Mouse (Mus musculus) hindbrain, embryonic 13.5 days (tissue): ENCODE measurements around the gene Mdfi. TPM values are rescaled to one million over a fixed set of nuclear protein-coding genes. Genes with fewer than 3 reads are reported as not detected.
A peak's percentile ranks its signal among the peaks of the same experiment; 100 is the strongest.
"Not testable (repeated sequence)": the region's sequence is repeated elsewhere in the genome, so short reads cannot be mapped to it uniquely, and the experiment has no call there.

Experiments
- ATAC-seq: fragments of 200-750 bp; cut with Nextera tagmentation; 2 replicates; pipeline ENCODE4 v1.8.0; 2017; ENCODE audit warnings: moderate TSS enrichment; ENCODE audit not compliant: low FRiP score
- H3K27ac ChIP-seq: fragments of 300-500 bp; sonication (generic); 2 replicates; pipeline ENCODE4 v1.5.1; 2015; ENCODE audit warnings: inconsistent platforms, mild to moderate bottlenecking, moderate library complexity
- H3K27me3 ChIP-seq: fragments of 300-500 bp; sonication (generic); 2 replicates; pipeline ENCODE4 v1.6.1; 2015; ENCODE audit warnings: mild to moderate bottlenecking, inconsistent platforms
- H3K36me3 ChIP-seq: fragments of 300-500 bp; sonication (generic); 2 replicates; pipeline ENCODE4 v1.6.1; 2015; ENCODE audit warnings: mild to moderate bottlenecking, inconsistent platforms
- H3K4me1 ChIP-seq: fragments of 300-500 bp; sonication (generic); replicated peaks from 2 replicates; pipeline ENCODE4 v1.6.1; 2015; ENCODE audit warnings: inconsistent platforms
- H3K4me2 ChIP-seq: fragments of 300-500 bp; sonication (generic); 2 replicates; pipeline ENCODE4 v1.6.1; 2015; ENCODE audit warnings: inconsistent platforms, mild to moderate bottlenecking, moderate library complexity
- H3K4me3 ChIP-seq: fragments of 300-500 bp; sonication (generic); 2 replicates; pipeline ENCODE4 v1.5.1; 2015; ENCODE audit warnings: mild to moderate bottlenecking, inconsistent platforms
- H3K9ac ChIP-seq: fragments of 300-500 bp; sonication (generic); 2 replicates; pipeline ENCODE4 v1.6.1; 2015; ENCODE audit warnings: mild to moderate bottlenecking, inconsistent platforms
- H3K9me3 ChIP-seq: fragments of 300-500 bp; sonication (generic); 2 replicates; pipeline ENCODE4 v1.6.1; 2016; ENCODE audit warnings: inconsistent platforms
- WGBS: fragments of 180-500 bp; shearing (Covaris S2); methylation state at CpG from one replicate; pipeline ENCODE4 v1.1.7; 2015; 5-methylcytosine and 5-hydroxymethylcytosine counted together
- polyA plus RNA-seq: library from polyadenylated mRNA; unstranded; fragments of >200 nt; fragmentation: Nextera tagmentation; extraction: Ambion mirVana; gene quantifications from 2 replicates; pipeline ENCODE4 v1.2.1, GENCODE M21; 2015

Mdfi gene
- polyA plus RNA-seq, 1 experiment from 2014 or later: 3.7 TPM

GRCm38 (mm10) chr17:47864496-47864895, 30.0 kb upstream of the Mdfi start:
- no peak overlapping the region for H3K27ac ChIP-seq
- H3K4me2 ChIP-seq: peak overlapping the region; percentile 32
- H3K4me3 ChIP-seq: peak overlapping the region; percentile 8; the same call in 1 of the 2 replicates
- ATAC-seq: peak; percentile 65
- peaks cover 6% of the 10 kb centered on the region; the same call in 1 of the 2 replicates for H3K4me1 ChIP-seq
- WGBS: 3% methylated on average over 17 of the region's 17 CpGs
- no peaks in the 10 kb centered on the region for H3K9me3 ChIP-seq
- peaks cover 30% of the 10 kb centered on the region; the same call in 1 of the 2 replicates for H3K27me3 ChIP-seq
- peaks cover 17% of the 10 kb centered on the region for H3K36me3 ChIP-seq
- no peak overlapping the region for H3K9ac ChIP-seq

GRCm38 (mm10) chr17:47863437-47863836, 28.9 kb upstream of the Mdfi start:
- H3K9me3 ChIP-seq: no peaks in the 10 kb centered on the region
- peaks cover 22% of the 10 kb centered on the region; the same call in 1 of the 2 replicates for H3K27me3 ChIP-seq
- H3K4me3 ChIP-seq: no peak overlapping the region
- no peak overlapping the region for H3K4me2 ChIP-seq
- peaks cover 6% of the 10 kb centered on the region; the same call in 1 of the 2 replicates for H3K4me1 ChIP-seq
- ATAC-seq: no peak
- H3K36me3 ChIP-seq: peaks cover 9% of the 10 kb centered on the region
- WGBS: 28% methylated on average over 11 of the region's 11 CpGs
- H3K27ac ChIP-seq: no peak overlapping the region
- no peak overlapping the region for H3K9ac ChIP-seq

GRCm38 (mm10) chr17:47863023-47863422, 28.5 kb upstream of the Mdfi start:
- no peaks in the 10 kb centered on the region for H3K9me3 ChIP-seq
- WGBS: 62% methylated on average over 4 of the region's 4 CpGs
- no peak overlapping the region for H3K4me2 ChIP-seq
- ATAC-seq: no peak
- peaks cover 17% of the 10 kb centered on the region; the same call in 1 of the 2 replicates for H3K27me3 ChIP-seq
- peaks cover 5% of the 10 kb centered on the region; the same call in 1 of the 2 replicates for H3K36me3 ChIP-seq
- H3K4me1 ChIP-seq: peaks cover 6% of the 10 kb centered on the region; the same call in 1 of the 2 replicates
- no peak overlapping the region for H3K9ac ChIP-seq
- no peak overlapping the region for H3K4me3 ChIP-seq
- H3K27ac ChIP-seq: no peak overlapping the region

DNA sequence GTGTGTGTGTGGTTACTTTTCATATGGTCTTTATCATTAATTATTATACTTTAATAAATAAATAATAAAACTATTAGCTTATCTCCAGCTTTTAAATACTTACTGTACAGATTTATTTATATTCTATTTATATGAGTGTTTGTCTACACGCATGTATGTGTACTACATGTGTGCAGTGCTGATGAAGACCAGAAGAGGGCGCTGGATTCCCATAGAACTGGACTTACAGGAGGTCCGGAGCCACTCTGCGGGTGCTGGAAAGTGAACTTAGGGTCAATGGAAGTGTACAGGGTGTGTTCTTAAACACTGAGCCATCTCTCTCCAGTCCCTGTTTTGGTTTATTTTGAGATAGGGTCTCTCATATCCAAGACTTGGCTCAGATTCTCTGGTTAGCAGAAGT, 21.1 kb upstream of the Mdfi start:
- Histone ChIP-seq H3K36me3 (no peaks in the 10 kb centered on the region), H3K4me2 (no peak overlapping the region)
- ATAC-seq: no peak

GRCm38 (mm10) chr17:47854908-47855307, 20.4 kb upstream of the Mdfi start:
- Histone ChIP-seq H3K9ac (no peak overlapping the region), H3K9me3 (no peaks in the 10 kb centered on the region), H3K27me3 (peaks cover 18% of the 10 kb centered on the region), H3K4me3 (no peak overlapping the region), H3K4me2 (no peak overlapping the region), H3K36me3 (no peaks in the 10 kb centered on the region), H3K27ac (no peak overlapping the region), H3K4me1 (peaks cover 8% of the 10 kb centered on the region)
- ATAC-seq: no peak
- WGBS: 67% methylated on average over 8 of the region's 8 CpGs

More for the DNA sequence above, 21.1 kb upstream of the Mdfi start:
- Histone ChIP-seq H3K4me1 (peaks cover 8% of the 10 kb centered on the region; the same call in 1 of the 2 replicates), H3K4me3 (no peak overlapping the region), H3K9me3 (no peaks in the 10 kb centered on the region), H3K9ac (no peak overlapping the region), H3K27me3 (peaks cover 18% of the 10 kb centered on the region), H3K27ac (no peak overlapping the region)
- WGBS: 76% methylated on average over 4 of the region's 4 CpGs

DNA sequence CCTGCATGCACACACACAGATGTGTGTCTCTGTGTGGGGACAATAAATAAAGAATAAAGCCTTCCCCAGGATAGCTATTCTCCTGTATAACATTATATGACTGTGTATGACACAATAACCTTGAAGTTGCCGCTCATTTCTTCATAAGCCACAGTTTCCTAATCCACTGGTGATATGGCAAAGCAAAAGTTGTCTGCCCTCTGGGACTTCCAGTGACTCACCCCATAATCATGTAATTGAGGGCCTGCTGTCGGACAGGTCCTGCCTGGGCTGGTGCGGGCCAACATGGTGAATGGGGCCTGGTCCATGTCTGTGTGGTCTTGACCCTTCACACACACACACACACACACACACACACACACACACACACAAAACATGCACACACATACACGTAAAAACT, 19.3 kb upstream of the Mdfi start:
- H3K9ac ChIP-seq: no peak overlapping the region
- no peaks in the 10 kb centered on the region for H3K9me3 ChIP-seq
- H3K4me3 ChIP-seq: no peak overlapping the region
- no peak overlapping the region for H3K27ac ChIP-seq
- no peaks in the 10 kb centered on the region for H3K36me3 ChIP-seq
- no peak overlapping the region for H3K4me2 ChIP-seq
- WGBS: 92% methylated on average over 4 of the region's 4 CpGs
- peaks cover 8% of the 10 kb centered on the region for H3K4me1 ChIP-seq
- ATAC-seq: no peak
- H3K27me3 ChIP-seq: peaks cover 20% of the 10 kb centered on the region

GRCm38 (mm10) chr17:47853336-47853735, 18.8 kb upstream of the Mdfi start:
- Histone ChIP-seq H3K4me1 (peaks cover 8% of the 10 kb centered on the region), H3K4me2 (no peak overlapping the region), H3K36me3 (no peaks in the 10 kb centered on the region), H3K27me3 (peaks cover 20% of the 10 kb centered on the region), H3K27ac (no peak overlapping the region), H3K9ac (no peak overlapping the region), H3K4me3 (no peak overlapping the region), H3K9me3 (no peaks in the 10 kb centered on the region)
- WGBS: 86% methylated on average over 3 of the region's 4 CpGs
- ATAC-seq: no peak

DNA sequence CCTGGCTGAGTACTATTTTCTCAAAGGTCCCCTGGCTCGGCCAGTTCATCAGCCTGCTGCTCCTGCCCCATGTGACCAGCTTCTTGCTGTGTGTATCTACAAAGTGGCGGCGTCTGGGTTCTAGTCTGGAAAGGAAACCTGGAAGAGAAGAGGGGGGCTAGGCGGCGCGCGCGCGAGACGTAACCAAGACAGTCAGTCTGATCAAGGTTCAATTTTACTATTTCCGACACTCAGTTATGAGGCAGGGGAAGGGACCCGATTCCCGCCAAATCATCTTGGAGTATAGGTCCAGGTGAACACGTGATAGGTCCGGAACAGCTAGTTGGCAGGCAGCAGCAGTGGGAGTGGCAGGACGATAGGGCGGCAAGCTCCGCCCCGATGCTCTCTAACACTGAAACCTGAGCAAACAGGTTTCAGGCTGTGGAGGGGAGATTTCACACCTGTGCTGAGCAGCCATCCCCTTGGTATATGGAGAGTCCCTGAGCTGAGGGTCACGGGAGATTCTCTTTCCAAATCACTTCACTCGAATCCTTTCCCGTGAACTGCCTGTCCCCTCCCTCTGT, 17.4 kb upstream of the Mdfi start:
- Histone ChIP-seq H3K4me2 (peak overlapping the region; percentile 46), H3K4me3 (peak overlapping the region; percentile 15), H3K27me3 (peaks cover 20% of the 10 kb centered on the region)
- not testable (repeated sequence) for H3K9ac ChIP-seq, H3K9me3 ChIP-seq, H3K4me1 ChIP-seq, H3K27ac ChIP-seq, H3K36me3 ChIP-seq
- peak; percentile 43; the same call in 1 of the 2 replicates for ATAC-seq
- whole genome bisulfite sequencing: 17% methylated on average over 22 of the region's 22 CpGs

GRCm38 (mm10) chr17:47850639-47851314, 16.3 kb upstream of the Mdfi start:
- Histone ChIP-seq H3K4me1 (peaks cover 8% of the 10 kb centered on the region), H3K27me3 (peaks cover 20% of the 10 kb centered on the region), H3K9ac (no peak overlapping the region), H3K4me3 (no peak overlapping the region), H3K9me3 (no peaks in the 10 kb centered on the region), H3K36me3 (no peaks in the 10 kb centered on the region), H3K27ac (no peak overlapping the region), H3K4me2 (no peak overlapping the region)
- ATAC-seq: no peak
- 87% methylated on average over 7 of the region's 7 CpGs for WGBS

DNA sequence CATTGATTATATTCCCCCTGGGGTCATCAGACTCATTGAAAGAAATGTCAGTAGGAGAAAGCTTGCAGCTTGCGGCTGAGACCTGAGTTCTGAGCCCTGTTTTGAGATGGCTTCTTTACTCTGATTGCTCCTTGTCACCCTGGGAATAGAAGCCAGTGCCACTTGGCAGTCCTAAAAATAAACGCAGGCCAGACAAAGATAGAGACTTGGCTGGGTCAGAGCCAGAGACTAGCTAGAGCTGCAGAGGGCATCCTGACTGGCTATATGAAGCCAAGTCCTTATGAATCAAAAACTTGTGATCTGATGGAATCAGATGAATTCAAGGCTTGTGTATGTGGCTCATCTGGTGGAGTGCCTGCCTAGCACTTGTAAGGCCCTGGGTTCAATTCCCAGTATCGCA, 15.5 kb upstream of the Mdfi start:
- Histone ChIP-seq H3K27me3 (peaks cover 20% of the 10 kb centered on the region), H3K4me2 (no peak overlapping the region), H3K27ac (no peak overlapping the region), H3K9ac (no peak overlapping the region), H3K4me3 (no peak overlapping the region), H3K4me1 (peaks cover 8% of the 10 kb centered on the region), H3K36me3 (no peaks in the 10 kb centered on the region), H3K9me3 (no peaks in the 10 kb centered on the region)
- ATAC-seq: no peak
- 70% methylated on average over 3 of the region's 3 CpGs for WGBS

DNA sequence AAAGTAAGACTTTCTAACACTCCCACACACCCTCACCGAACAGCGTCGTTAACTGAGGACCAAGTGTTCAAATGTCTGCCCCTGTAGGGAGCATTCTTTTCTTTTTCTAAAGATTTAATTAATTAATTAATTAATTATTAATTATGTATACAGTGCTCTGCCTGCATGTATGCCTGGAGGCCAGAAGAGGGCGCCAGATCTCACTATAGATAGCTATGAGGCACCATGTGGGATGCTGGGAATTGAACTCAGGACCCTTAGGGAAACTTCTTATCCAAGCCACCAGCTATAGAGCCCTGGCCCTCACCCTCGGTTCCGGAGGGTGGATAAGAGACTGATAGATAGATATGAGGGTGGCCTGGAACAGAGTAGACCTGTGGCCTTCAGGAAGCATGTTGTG, 13.5 kb upstream of the Mdfi start:
- H3K4me2 ChIP-seq: no peak overlapping the region
- ATAC-seq: no peak
- peaks cover 8% of the 10 kb centered on the region for H3K4me1 ChIP-seq
- H3K4me3 ChIP-seq: no peak overlapping the region
- no peaks in the 10 kb centered on the region; the same call in 1 of the 2 replicates for H3K9me3 ChIP-seq
- H3K9ac ChIP-seq: no peak overlapping the region
- H3K36me3 ChIP-seq: no peaks in the 10 kb centered on the region
- H3K27me3 ChIP-seq: peaks cover 20% of the 10 kb centered on the region
- H3K27ac ChIP-seq: no peak overlapping the region
- 87% methylated on average over 6 of the region's 6 CpGs for WGBS

DNA sequence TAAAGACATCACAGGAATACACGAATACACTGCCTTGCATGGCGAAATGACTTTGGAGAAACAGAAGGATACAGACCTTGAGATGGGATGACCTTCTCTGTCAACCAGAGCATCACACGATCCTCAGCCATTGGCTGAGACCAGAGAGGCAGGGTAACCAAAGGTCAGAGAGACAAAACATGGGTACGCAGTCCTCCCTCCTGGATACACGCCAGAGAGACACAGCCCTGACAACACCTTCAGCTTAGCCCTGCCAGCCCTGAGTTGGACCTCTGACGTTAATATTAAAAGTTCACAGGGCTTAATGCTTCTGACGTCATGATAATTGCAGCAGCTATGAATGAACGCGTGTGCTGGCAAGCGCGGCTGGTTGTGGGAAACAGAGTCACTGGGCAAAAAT, 11.1 kb upstream of the Mdfi start:
- Histone ChIP-seq H3K27me3 (peaks cover 3% of the 10 kb centered on the region; the same call in 1 of the 2 replicates), H3K9ac (no peak overlapping the region), H3K36me3 (no peaks in the 10 kb centered on the region), H3K9me3 (no peaks in the 10 kb centered on the region; the same call in 1 of the 2 replicates), H3K4me3 (no peak overlapping the region), H3K4me2 (no peak overlapping the region), H3K27ac (no peak overlapping the region), H3K4me1 (no peaks in the 10 kb centered on the region; the same call in none of the 2 replicates)
- 81% methylated on average over 11 of the region's 11 CpGs for WGBS
- no peak for ATAC-seq
